Mouse (Mus musculus) right cerebral cortex, postnatal 14 days (tissue): Measurements from ENCODE around the gene Zbtb39.
A peak's percentile ranks its signal among the peaks of the same experiment; 100 is the strongest.

Source experiments
- DNase-seq: peaks from one replicate; pipeline ENCODE4 v3.0.0; 2022

Zbtb39 gene

GRCm38 (mm10) chr10:127739083-127739660, at the start of gene Zbtb39:
Zbtb39 (plus strand) TSS chr10:127739538.
- peak; percentile 81 for DNase-seq

DNA sequence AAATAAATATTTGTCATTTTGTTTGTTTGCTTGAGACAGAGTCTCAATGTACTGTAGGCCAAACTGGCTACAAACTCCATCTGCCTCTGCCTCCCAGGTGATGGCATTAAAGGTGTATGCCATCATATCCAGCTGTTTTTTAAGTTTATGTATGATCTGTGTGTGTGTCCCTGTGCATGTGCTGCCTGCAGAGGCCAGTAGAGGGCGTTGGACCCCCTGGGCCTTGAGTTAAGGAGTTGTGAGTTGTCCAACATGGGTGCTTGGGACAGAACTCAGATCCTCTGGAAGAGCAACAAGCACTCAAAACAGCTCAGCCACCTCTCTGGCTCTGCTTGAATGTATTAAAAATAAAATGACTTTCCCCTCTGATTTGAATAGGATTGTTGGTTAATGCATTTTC, 48.3 kb upstream of the Zbtb39 start:
- DNase-seq = no peak

- no peak for DNase-seq
Measured at GRCm38 (mm10) chr10:127694636-127695035, 44.7 kb upstream of the Zbtb39 start.

DNA sequence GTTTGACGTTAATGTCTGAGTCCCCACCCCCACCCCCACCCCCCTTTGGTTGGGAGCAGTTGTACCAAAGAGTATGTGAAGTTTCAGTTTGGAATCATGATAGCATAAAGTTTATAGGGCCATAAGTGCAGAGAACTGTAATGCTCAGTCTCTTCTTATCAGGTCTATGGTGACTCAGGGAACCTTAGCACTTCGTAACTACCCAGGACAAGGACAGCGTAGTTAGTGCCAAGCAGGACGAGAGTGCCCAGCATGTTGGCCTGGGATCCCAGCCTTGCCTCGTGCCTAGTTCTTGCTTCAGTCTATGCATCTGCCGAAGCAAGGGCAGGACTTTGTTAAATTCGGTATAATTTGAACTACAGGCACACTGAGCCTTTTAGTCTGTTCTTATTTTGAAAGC, 43.6 kb upstream of the Zbtb39 start:
- DNase-seq = no peak

DNA sequence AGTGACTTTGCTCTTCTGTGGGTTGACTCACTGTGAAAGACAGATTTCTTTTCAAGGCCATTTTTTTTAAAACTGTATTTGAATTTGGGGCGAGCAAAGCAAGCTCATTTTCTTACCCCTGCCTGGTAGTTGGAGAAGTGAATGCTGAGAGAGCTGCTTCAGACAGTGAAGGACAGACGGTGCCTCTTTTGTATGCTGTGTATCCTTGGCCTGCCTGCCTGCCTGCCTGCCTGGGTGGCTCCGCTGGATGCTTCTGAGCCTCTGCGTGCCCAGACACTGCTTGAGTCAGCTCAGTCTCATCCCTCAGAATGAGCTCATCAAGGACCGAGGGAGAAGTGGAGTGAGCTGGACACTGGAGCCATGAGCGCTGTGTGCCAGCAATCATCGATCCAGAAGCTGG, 40.4 kb upstream of the Zbtb39 start:
- DNase-seq = no peak

DNA sequence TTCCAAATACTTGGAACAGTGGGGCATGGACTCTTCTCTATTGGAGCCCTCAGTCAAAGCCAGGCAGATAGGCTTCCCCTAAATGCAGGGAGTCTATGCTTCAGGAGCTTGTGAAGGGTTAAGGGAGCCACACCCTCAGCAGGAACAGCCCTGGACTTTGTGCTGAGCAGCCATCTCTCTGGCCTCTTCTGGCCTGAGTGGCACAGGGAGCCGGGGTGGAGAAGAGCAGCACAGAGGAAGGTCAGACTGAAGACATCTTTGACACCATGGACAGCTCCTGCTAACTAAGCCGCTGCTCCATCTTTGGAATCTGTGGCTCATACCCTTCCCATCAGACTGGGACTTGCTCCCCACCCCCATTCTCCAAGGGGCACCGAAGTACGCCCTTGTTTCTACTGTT, 36.0 kb upstream of the Zbtb39 start:
- DNase-seq = no peak

- DNase-seq = no peak
Measured at GRCm38 (mm10) chr10:127704293-127704692, 35.0 kb upstream of the Zbtb39 start.

GRCm38 (mm10) chr10:127704766-127705220, 34.5 kb upstream of the Zbtb39 start, which contains the start of gene Myo1a:
Myo1a (plus strand) TSS chr10:127705170.
- DNase-seq = no peak

GRCm38 (mm10) chr10:127705783-127706182, 33.6 kb upstream of the Zbtb39 start:
- no peak for DNase-seq

DNA sequence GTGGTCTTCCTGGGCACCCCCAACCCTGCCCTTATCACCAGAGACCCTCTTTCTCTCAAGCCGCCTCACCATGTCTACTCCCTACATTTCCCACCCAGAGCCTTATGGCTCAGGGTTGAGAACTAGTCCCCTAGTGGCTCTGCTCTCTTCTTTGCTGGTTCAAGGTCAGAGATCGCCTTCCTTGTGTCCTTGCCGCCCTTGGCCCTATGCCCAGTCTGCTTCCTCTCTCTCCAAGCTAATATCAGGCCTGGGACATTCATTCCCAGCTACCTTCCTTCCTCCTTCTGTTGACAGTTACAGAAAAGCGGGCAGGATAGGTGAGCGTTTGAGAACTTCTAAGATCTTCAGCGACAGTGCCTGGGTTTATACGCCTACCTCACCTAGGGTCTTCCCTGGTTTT, 31.6 kb upstream of the Zbtb39 start:
- DNase-seq = no peak

DNA sequence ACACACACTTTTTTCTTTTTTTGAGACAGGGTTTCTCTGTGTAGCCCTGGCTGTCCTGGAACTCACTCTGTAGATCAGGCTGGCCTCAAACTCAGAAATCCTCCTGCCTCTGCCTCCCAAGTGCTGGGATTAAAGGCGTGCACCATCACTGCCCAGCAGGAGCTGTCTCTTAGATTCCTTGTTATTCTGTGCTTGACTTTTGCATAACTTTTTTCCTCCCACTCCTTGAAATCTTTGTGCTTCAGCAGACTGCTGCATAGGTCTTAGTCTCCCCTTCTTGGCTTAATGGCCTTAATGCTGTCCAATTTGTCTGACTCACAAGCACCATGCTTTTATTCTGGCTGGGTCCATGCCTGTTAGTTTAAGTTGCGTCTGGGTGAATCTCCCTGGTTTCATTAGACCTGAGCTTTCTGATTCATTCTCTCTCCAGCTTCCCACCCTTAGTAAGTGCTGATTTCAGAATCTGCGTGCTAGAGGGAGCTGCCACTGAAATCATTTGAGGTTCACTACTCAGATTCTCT, 30.4 kb upstream of the Zbtb39 start:
- no peak for DNase-seq

GRCm38 (mm10) chr10:127710331-127710730, 29.0 kb upstream of the Zbtb39 start:
- DNase-seq = no peak

DNA sequence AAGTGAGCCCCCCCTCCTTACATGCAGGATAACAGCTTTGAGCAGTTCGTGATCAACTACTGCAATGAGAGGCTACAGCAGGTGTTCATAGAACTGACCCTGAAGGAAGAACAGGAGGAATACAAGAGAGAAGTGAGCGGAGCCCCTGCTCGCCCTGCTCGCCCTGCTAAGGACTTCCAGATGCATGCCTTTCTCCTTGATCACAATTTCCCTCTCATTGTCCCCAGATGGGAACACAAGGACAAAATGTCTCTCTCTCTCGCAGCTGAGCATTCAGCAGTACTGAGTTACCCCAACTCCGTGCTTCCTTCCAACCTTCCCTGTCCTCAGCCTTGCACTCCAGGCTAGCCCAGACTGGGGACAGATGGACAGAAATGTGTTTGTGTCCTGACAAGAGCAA, 26.6 kb upstream of the Zbtb39 start:
- DNase-seq = no peak

GRCm38 (mm10) chr10:127721671-127722418, 17.5 kb upstream of the Zbtb39 start:
- no peak for DNase-seq

GRCm38 (mm10) chr10:127724178-127724577, 15.2 kb upstream of the Zbtb39 start, which contains the start of gene Tac2:
Tac2 (plus strand) TSS chr10:127724478.
- no peak for DNase-seq

DNA sequence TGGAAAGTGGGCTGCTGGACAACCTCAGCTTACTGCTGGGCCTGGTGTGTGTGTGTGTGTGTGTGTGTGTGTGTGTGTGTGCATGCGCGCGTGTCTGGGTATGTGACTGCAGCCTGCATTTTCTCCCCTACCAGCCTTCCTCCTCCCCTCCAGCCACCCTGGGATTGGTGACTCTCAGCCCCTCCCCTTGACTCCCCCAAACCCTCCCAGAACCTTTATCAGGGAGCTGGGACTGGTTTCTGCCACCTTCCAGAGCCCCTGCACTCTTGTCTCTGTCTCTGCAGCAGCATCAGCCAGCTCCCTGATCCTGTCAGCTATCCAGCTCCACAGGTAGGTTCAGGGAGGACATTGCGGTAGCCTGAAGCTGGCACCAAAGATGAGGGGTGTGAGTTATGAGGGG, 14.2 kb upstream of the Zbtb39 start:
- no peak for DNase-seq

- no peak for DNase-seq
Measured at GRCm38 (mm10) chr10:127728437-127728836, 10.9 kb upstream of the Zbtb39 start.

DNA sequence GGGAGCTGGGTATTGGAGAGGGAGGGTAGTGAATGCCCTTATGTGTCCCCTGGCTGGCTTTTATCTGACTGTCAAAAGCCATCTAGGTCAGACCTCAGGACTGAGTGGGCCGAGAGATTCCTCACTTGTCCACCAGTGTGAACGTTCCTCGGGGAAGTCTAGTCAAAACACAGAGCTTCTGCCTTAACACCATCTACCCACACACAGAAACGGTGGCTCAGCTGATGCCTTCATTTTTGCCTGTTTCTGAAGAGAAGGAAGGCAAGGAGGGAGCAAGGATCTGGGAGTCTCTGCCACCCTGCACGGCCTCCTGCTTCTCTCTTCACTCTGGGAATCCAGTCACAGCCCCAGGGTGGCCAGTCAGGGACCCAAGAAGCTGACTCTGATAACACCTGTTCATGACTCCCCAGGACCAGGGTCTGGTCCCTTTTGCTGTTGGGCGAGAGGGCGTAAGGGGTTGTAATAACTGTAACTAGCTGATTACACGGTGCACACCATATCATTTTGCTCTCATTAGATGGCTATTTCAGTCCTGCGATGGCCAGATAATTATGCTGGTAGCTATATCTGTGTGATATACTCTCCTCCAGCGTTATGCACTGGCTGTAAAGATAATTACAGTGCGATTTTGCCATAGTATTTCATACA, 8.9 kb upstream of the Zbtb39 start:
- no peak for DNase-seq

DNA sequence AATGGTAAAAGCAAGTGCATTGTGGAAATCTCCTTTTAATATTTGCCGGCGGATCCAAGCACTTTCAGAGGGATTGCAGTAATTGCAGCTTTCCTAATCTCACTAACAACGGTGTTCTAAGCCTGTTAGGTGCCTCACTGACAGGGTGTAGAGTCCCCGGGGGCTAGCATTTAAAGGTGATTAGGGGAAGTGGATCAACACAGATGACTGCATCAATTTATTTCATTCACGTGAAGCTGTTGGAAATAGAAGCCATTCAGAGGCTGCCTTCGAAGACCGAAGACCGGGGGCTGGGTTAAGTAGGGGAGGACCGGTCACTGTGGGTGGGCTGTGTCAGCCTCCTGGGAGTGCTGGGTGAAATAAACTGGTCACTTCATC, 8.4 kb upstream of the Zbtb39 start:
- DNase-seq = no peak

DNA sequence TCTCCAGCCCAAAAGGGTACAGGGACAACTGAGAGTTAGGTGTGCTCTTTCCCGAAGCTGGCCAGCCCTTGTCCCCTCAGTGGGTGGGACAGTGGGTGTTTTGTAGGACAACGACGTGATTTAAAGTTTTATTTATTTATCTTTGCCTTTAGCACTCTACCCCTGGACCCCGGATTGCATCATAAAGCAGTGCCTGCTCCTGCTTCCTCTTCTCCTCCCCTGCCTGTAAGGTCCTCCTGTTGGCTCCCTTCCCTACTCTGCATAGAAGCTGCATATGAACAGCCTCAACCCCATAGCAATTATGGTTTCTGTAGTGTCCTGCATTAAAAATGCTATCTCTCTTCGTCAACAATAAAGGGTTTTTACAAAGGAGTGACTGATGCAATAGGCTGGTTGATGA, 7.9 kb upstream of the Zbtb39 start:
- no peak for DNase-seq

GRCm38 (mm10) chr10:127734434-127734833, 4.9 kb upstream of the Zbtb39 start:
- DNase-seq = no peak

GRCm38 (mm10) chr10:127736266-127736665, 3.1 kb upstream of the Zbtb39 start:
- DNase-seq = no peak

- no peak for DNase-seq
Measured at GRCm38 (mm10) chr10:127736916-127737315, 2.4 kb upstream of the Zbtb39 start.

GRCm38 (mm10) chr10:127737552-127737951, 1.8 kb upstream of the Zbtb39 start:
- no peak for DNase-seq
